Mouse (Mus musculus) intestine, embryonic 15.5 days (tissue): Measurements from ENCODE around the gene Gm21852. TPM values are rescaled to one million over a fixed set of nuclear protein-coding genes. Genes with fewer than 3 reads are reported as not detected.
"Not testable (repeated sequence)": the region's sequence is repeated elsewhere in the genome, so short reads cannot be mapped to it uniquely, and the experiment has no call there.

Experiments used
- ATAC-seq: fragments of 200-750 bp; cut with Nextera tagmentation; 2 replicates; pipeline ENCODE4 v1.8.0; 2017; ENCODE audit warnings: moderate TSS enrichment, moderate library complexity
- H3K27ac ChIP-seq: fragments of 300-500 bp; sonication (generic); 2 replicates; pipeline ENCODE4 v1.5.1; 2015; ENCODE audit warnings: mild to moderate bottlenecking, inconsistent platforms
- H3K27me3 ChIP-seq: fragments of 300-500 bp; sonication (generic); replicated peaks from 2 replicates; pipeline ENCODE4 v1.6.1; 2015; ENCODE audit warnings: inconsistent platforms
- H3K36me3 ChIP-seq: fragments of 300-500 bp; sonication (generic); 2 replicates; pipeline ENCODE4 v1.6.1; 2015; ENCODE audit warnings: inconsistent platforms
- H3K4me1 ChIP-seq: fragments of 300-500 bp; sonication (generic); replicated peaks from 2 replicates; pipeline ENCODE4 v1.6.1; 2015; ENCODE audit warnings: inconsistent platforms
- H3K4me2 ChIP-seq: fragments of 300-500 bp; sonication (generic); replicated peaks from 2 replicates; pipeline ENCODE4 v1.6.1; 2015; ENCODE audit warnings: mild to moderate bottlenecking, inconsistent platforms
- H3K4me3 ChIP-seq: fragments of 300-500 bp; sonication (generic); replicated peaks from 2 replicates; pipeline ENCODE4 v1.5.1; 2015; ENCODE audit warnings: inconsistent platforms
- H3K9ac ChIP-seq: fragments of 300-500 bp; sonication (generic); 2 replicates; pipeline ENCODE4 v1.6.1; 2015; ENCODE audit warnings: inconsistent platforms
- H3K9me3 ChIP-seq: fragments of 300-500 bp; sonication (generic); 2 replicates; pipeline ENCODE4 v1.6.1; 2016; ENCODE audit warnings: inconsistent platforms
- WGBS: fragments of 180-500 bp; shearing (Covaris S2); methylation state at CpG from one replicate; pipeline ENCODE4 v1.1.7; 2015; 5-methylcytosine and 5-hydroxymethylcytosine counted together
- polyA plus RNA-seq: library from polyadenylated mRNA; unstranded; fragments of >200 nt; fragmentation: Nextera tagmentation; extraction: Ambion mirVana; gene quantifications from 2 replicates; pipeline ENCODE4 v1.2.1, GENCODE M21; 2015

Gene Gm21852
- not detected in 2 replicates for polyA plus RNA-seq

GRCm38 (mm10) chrY:40651896-40652295 is at the start of gene Gm21852:
Gene Gm21852, minus strand, starts transcription at chrY:40651996.
- H3K4me2 ChIP-seq, H3K27me3 ChIP-seq, H3K36me3 ChIP-seq, H3K4me1 ChIP-seq, H3K27ac ChIP-seq, H3K9me3 ChIP-seq, H3K4me3 ChIP-seq, ATAC-seq, H3K9ac ChIP-seq: not testable (repeated sequence)
- WGBS, result no CpG with 5 or more reads among the region's 3 CpGs

Other genes starting within 250 kb of the Gm21852 start
- not detected in 2 replicates for gene Gm21797, start 123.8 kb upstream of the Gm21852 start, polyA plus RNA-seq
- not detected in 2 replicates for gene Gm20795, start 152.9 kb upstream of the Gm21852 start, polyA plus RNA-seq